Mouse (Mus musculus) kidney, adult 2 months (tissue): ENCODE measurements around the gene Chl1.

Source experiments
- CTCF ChIP-seq: fragments of 200-500 bp; conservative IDR thresholded peaks from 2 replicates; pipeline ENCODE4 v1.5.1; 2011; ENCODE audit warnings: low read depth, mild to moderate bottlenecking, control low read depth, low read length, moderate library complexity, mixed read lengths; ENCODE audit not compliant: insufficient read depth, insufficient read length
- POLR2A ChIP-seq: fragments of 200-500 bp; IDR thresholded peaks from one replicate; pipeline ENCODE4 v1.6.1; 2011; ENCODE audit warnings: low read depth, low read length, control low read depth

DNA sequence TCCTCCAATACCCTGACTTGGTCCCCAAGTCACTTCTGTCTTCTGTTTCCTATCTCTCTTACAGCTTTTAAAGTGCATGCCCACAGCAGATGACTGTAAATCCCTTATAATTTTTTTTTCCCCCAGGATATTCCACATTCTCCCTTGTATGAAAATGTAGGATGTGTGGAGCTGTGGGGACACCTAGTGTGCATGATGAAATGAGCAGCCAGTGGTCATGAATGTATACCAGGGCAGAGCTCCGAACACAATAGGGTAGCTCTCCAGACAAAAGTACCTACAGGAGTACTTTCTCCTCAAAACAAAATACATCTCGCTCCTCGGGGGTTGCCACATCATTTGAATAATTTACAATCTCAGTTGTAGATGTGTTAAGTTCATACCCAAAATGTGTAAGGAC, 232.4 kb downstream of the Chl1 start:
- TF ChIP-seq CTCF, result no peak
- TF ChIP-seq POLR2A, result no peak
